Mouse (Mus musculus): ENCODE data around the gene Tanc2.

The Tanc2 gene

GRCm38 (mm10) chr11:105648026-105648425, 58.2 kb downstream of the Tanc2 start:
- DNase-seq (ENCODE audit: low spot score in 2 of 2), result no peak

- no peak for DNase-seq (ENCODE audit: low spot score in 2 of 2)
Measured at GRCm38 (mm10) chr11:105654616-105655015, 64.8 kb downstream of the Tanc2 start.

- DNase-seq (ENCODE audit: low spot score in 2 of 2), result no peak
Measured at GRCm38 (mm10) chr11:105655335-105655734, 65.5 kb downstream of the Tanc2 start.

GRCm38 (mm10) chr11:105667879-105668278, 78.1 kb downstream of the Tanc2 start:
- no peak for DNase-seq (ENCODE audit: low spot score in 2 of 2)

GRCm38 (mm10) chr11:105678996-105679395, 89.2 kb downstream of the Tanc2 start:
- DNase-seq (ENCODE audit: low spot score in 2 of 2), result no peak

GRCm38 (mm10) chr11:105684747-105685146, 95.0 kb downstream of the Tanc2 start:
- DNase-seq (ENCODE audit: low spot score in 2 of 2), result no peak

GRCm38 (mm10) chr11:105700528-105700927, 110.7 kb downstream of the Tanc2 start:
- DNase-seq (ENCODE audit: low spot score in 2 of 2), result no peak

GRCm38 (mm10) chr11:105719660-105720059, 129.9 kb downstream of the Tanc2 start:
- DNase-seq (ENCODE audit: low spot score in 2 of 2), result no peak

- no peak for DNase-seq (ENCODE audit: low spot score in 2 of 2)
Measured at GRCm38 (mm10) chr11:105731541-105731940, 141.8 kb downstream of the Tanc2 start.

GRCm38 (mm10) chr11:105731989-105732531, 142.3 kb downstream of the Tanc2 start:
- peak in 1 of 2 experiments; percentile 4 for DNase-seq (ENCODE audit: low spot score in 2 of 2)

GRCm38 (mm10) chr11:105743171-105743570, 153.4 kb downstream of the Tanc2 start:
- DNase-seq (ENCODE audit: low spot score in 2 of 2), result no peak

- DNase-seq (ENCODE audit: low spot score in 2 of 2), result peak; percentile 66 to 68
Measured at GRCm38 (mm10) chr11:105749297-105750071, 159.7 kb downstream of the Tanc2 start.

GRCm38 (mm10) chr11:105758561-105759203, 168.9 kb downstream of the Tanc2 start:
- no peak for DNase-seq (ENCODE audit: low spot score in 2 of 2)

GRCm38 (mm10) chr11:105759413-105759812, 169.6 kb downstream of the Tanc2 start:
- no peak for DNase-seq (ENCODE audit: low spot score in 2 of 2)

- DNase-seq (ENCODE audit: low spot score in 2 of 2), result no peak
Measured at GRCm38 (mm10) chr11:105760346-105760745, 170.6 kb downstream of the Tanc2 start.

- no peak for DNase-seq (ENCODE audit: low spot score in 2 of 2)
Measured at GRCm38 (mm10) chr11:105777802-105778201, 188.0 kb downstream of the Tanc2 start.

GRCm38 (mm10) chr11:105792501-105792900, 202.7 kb downstream of the Tanc2 start:
- no peak for DNase-seq (ENCODE audit: low spot score in 2 of 2)

GRCm38 (mm10) chr11:105803686-105804085, 213.9 kb downstream of the Tanc2 start:
- DNase-seq (ENCODE audit: low spot score in 2 of 2), result no peak

GRCm38 (mm10) chr11:105804776-105805175, 215.0 kb downstream of the Tanc2 start:
- DNase-seq (ENCODE audit: low spot score in 2 of 2), result peak in 1 of 2 experiments; percentile 31

- no peak for DNase-seq (ENCODE audit: low spot score in 2 of 2)
Measured at GRCm38 (mm10) chr11:105807103-105807502, 217.3 kb downstream of the Tanc2 start.

GRCm38 (mm10) chr11:105823246-105823645, 233.5 kb downstream of the Tanc2 start:
- no peak for DNase-seq (ENCODE audit: low spot score in 2 of 2)

- no peak for DNase-seq (ENCODE audit: low spot score in 2 of 2)
Measured at GRCm38 (mm10) chr11:105823759-105824158, 234.0 kb downstream of the Tanc2 start.

- DNase-seq (ENCODE audit: low spot score in 2 of 2), result no peak
Measured at GRCm38 (mm10) chr11:105828175-105828574, 238.4 kb downstream of the Tanc2 start.
